Mouse (Mus musculus) embryonic fibroblast, embryonic 13.5 days (primary cell): ENCODE measurements around the gene Pygm. TPM values are rescaled to one million over a fixed set of nuclear protein-coding genes. Genes with fewer than 3 reads are reported as not detected.

Source experiments
- H3K27ac ChIP-seq: 2 replicates; pipeline ENCODE4 v1.5.1; 2012; ENCODE audit warnings: low read length, control low read depth, inconsistent platforms; ENCODE audit not compliant: insufficient read depth
- H3K4me1 ChIP-seq: 2 replicates; pipeline ENCODE4 v1.6.1; 2011; ENCODE audit warnings: low read length; ENCODE audit not compliant: control insufficient read depth, insufficient read depth
- H3K4me3 ChIP-seq: 2 replicates; pipeline ENCODE4 v1.5.1; 2011; ENCODE audit warnings: mild to moderate bottlenecking, control low read depth, low read length; ENCODE audit not compliant: insufficient read depth
- CTCF ChIP-seq: IDR thresholded peaks from 2 replicates; pipeline ENCODE4 v1.5.1; 2011; ENCODE audit warnings: mild to moderate bottlenecking, control low read depth, low read length, moderate library complexity, borderline replicate concordance; ENCODE audit not compliant: insufficient read depth
- POLR2A ChIP-seq: IDR thresholded peaks from 2 replicates; pipeline ENCODE4 v1.6.1; 2011; ENCODE audit warnings: low read depth, mild to moderate bottlenecking, control low read depth, low read length, moderate library complexity
- polyA plus RNA-seq: library from polyadenylated mRNA; stranded (reverse); fragments of >200 nt; gene quantifications from 2 replicates; pipeline ENCODE4 v1.2.4, GENCODE M21; 2011; ENCODE audit warnings: low read depth; ENCODE audit not compliant: missing spikeins, insufficient read length

Pygm gene
- polyA plus RNA-seq, 1 experiment = 0.91 TPM

- no peak overlapping the region for H3K4me3 ChIP-seq
- H3K27ac ChIP-seq = no peak overlapping the region
- no peaks in the 10 kb centered on the region for H3K4me1 ChIP-seq
- TF ChIP-seq POLR2A (no peak), CTCF (no peak)
Measured at GRCm38 (mm10) chr19:6405433-6405832, 21.2 kb downstream of the Pygm start.

GRCm38 (mm10) chr19:6407109-6407508 lies 22.9 kb downstream of the Pygm start:
- TF ChIP-seq CTCF = no peak
- TF ChIP-seq POLR2A = no peak
- Histone ChIP-seq H3K4me1 (no peaks in the 10 kb centered on the region), H3K4me3 (no peak overlapping the region), H3K27ac (no peak overlapping the region)

- Histone ChIP-seq H3K27ac (no peak overlapping the region), H3K4me1 (no peaks in the 10 kb centered on the region), H3K4me3 (no peak overlapping the region)
- no peak for TF ChIP-seq POLR2A
- TF ChIP-seq CTCF = no peak
Measured at GRCm38 (mm10) chr19:6407816-6408510, 23.8 kb downstream of the Pygm start.

GRCm38 (mm10) chr19:6408749-6409148 lies 24.6 kb downstream of the Pygm start:
- H3K4me1 ChIP-seq = no peaks in the 10 kb centered on the region
- no peak overlapping the region for H3K4me3 ChIP-seq
- TF ChIP-seq POLR2A (no peak), CTCF (no peak)
- H3K27ac ChIP-seq = no peak overlapping the region

GRCm38 (mm10) chr19:6409176-6409575 lies 25.0 kb downstream of the Pygm start:
- no peaks in the 10 kb centered on the region for H3K4me1 ChIP-seq
- no peak overlapping the region for H3K27ac ChIP-seq
- H3K4me3 ChIP-seq = no peak overlapping the region
- no peak for TF ChIP-seq POLR2A

GRCm38 (mm10) chr19:6409936-6410335 lies 25.7 kb downstream of the Pygm start:
- no peak overlapping the region for H3K4me3 ChIP-seq

GRCm38 (mm10) chr19:6412798-6413197 lies 28.6 kb downstream of the Pygm start:
- H3K4me3 ChIP-seq = no peak overlapping the region
- no peaks in the 10 kb centered on the region for H3K4me1 ChIP-seq
- H3K27ac ChIP-seq = no peak overlapping the region
- TF ChIP-seq POLR2A = no peak
- TF ChIP-seq CTCF = no peak

More at GRCm38 (mm10) chr19:6409936-6410335, 25.7 kb downstream of the Pygm start:
- Histone ChIP-seq H3K27ac (no peak overlapping the region), H3K4me1 (no peaks in the 10 kb centered on the region)
- TF ChIP-seq POLR2A (no peak), CTCF (no peak)

- Histone ChIP-seq H3K27ac (no peak overlapping the region), H3K4me3 (no peak overlapping the region)
- TF ChIP-seq POLR2A (no peak), CTCF (no peak)
Measured at GRCm38 (mm10) chr19:6415454-6415853, 31.3 kb downstream of the Pygm start.

GRCm38 (mm10) chr19:6416124-6416770 lies 32.0 kb downstream of the Pygm start:
- H3K4me1 ChIP-seq = no peaks in the 10 kb centered on the region
- H3K27ac ChIP-seq = no peak overlapping the region
- no peak for TF ChIP-seq CTCF
- TF ChIP-seq POLR2A = no peak
- no peak overlapping the region for H3K4me3 ChIP-seq

More at GRCm38 (mm10) chr19:6415454-6415853, 31.3 kb downstream of the Pygm start:
- no peaks in the 10 kb centered on the region for H3K4me1 ChIP-seq

- H3K4me1 ChIP-seq = no peaks in the 10 kb centered on the region
Measured at GRCm38 (mm10) chr19:6416894-6417761, 32.9 kb downstream of the Pygm start.

More at GRCm38 (mm10) chr19:6416894-6417761, 32.9 kb downstream of the Pygm start:
- H3K27ac ChIP-seq = no peak overlapping the region
- TF ChIP-seq CTCF (no peak), POLR2A (no peak)
- H3K4me3 ChIP-seq = no peak overlapping the region
